Comparison of ENCODE assay signal across 21 mouse cellular contexts in genomic region chr3:24665408-24665807, GRCm38 (mm10).
DNase-seq lines count a peak whose midpoint lies in the region; TF ChIP-seq lines count a peak whose summit lies in the region.
"Had no signal": no experiment of that assay in that cellular context is flagged by ENCODE, and none has a peak within 500 bp of the region (broad histone marks: within the 10 kb centered on the region; RNA-seq: fewer than 3 reads in every experiment).

No protein-coding gene starts in this region.

- peak; percentile 45 for DNase-seq in 3134 (ENCODE audit: extremely low read depth, insufficient read length, low spot score)
- peak; percentile 76 for DNase-seq in Muller cell, postnatal 12 days (ENCODE audit: inconsistent ontology term)
- peak; percentile 93 for DNase-seq in fat pad, adult 2 months (ENCODE audit: extremely low read depth, low read depth, low spot score)
- DNase-seq in gonadal fat pad, adult 2 months (ENCODE audit: low read depth), result peak; percentile 90
- no peak for DNase-seq in cerebellum, adult 8-10 months
- no peak for DNase-seq in adrenal gland, postnatal 14 days
- DNase-seq in lung, adult 2 months, result no peak
- no peak for DNase-seq in embryo, embryonic 9.5 days (ENCODE audit: extremely low spot score)
- DNase-seq: adrenal gland, adult 8-10 months; adrenal gland, postnatal 25 days; B cell, adult 2 months; cerebellum, adult 11 months; cerebellum, adult 18-20 months; cerebellum, adult 9-10 months; cerebellum, postnatal 10 days; cerebellum, postnatal 25 days had no signal

- 50% methylated on average over 1 of the region's 1 CpGs for WGBS in lung, adult 2 months

- TF ChIP-seq POLR2A in lung, adult 2 months (IDR thresholded peaks at IDR 0.05; ENCODE audit: borderline replicate concordance, extremely low read depth, low read depth, low read length), result no peak

- H3K4me3 ChIP-seq in lung, adult 2 months (replicated peaks; ENCODE audit: extremely low read depth, low read depth, low read length), result no peak overlapping the region
- H3K4me3 ChIP-seq: embryonic facial prominence, embryonic 13.5 days; embryonic facial prominence, embryonic 15.5 days; erythroblast, embryonic 14.5 days; forebrain, embryonic 10.5 days; forebrain, embryonic 12.5 days had no signal

- H3K4me1 ChIP-seq in lung, adult 2 months (ENCODE audit: control insufficient read depth, insufficient read depth, low read length), result no peaks in the 10 kb centered on the region
- H3K4me1 ChIP-seq: embryonic facial prominence, embryonic 13.5 days; embryonic facial prominence, embryonic 15.5 days; forebrain, embryonic 10.5 days; forebrain, embryonic 12.5 days had no signal

- TF ChIP-seq CTCF in lung, adult 2 months (IDR thresholded peaks at IDR 0.05; ENCODE audit: insufficient read depth, low read length), result no peak

Comparison
In these comparisons a context has a peak if more than half of its experiments do, and no peak if none do; other contexts are left out.
1. DNase-seq: peak in 3134 (single experiment), Muller cell, postnatal 12 days (single experiment), fat pad, adult 2 months (single experiment) and gonadal fat pad, adult 2 months (single experiment); none in cerebellum, adult 8-10 months (single experiment), adrenal gland, postnatal 14 days (single experiment), lung, adult 2 months (single experiment) and embryo, embryonic 9.5 days (single experiment).